Mouse (Mus musculus): Measurements from ENCODE around the gene Ubqln2. TPM values are rescaled to one million over a fixed set of nuclear protein-coding genes. Genes with fewer than 3 reads are reported as not detected.

The Ubqln2 gene
- polyA plus RNA-seq (2016; fragmentation: Nextera tagmentation; extraction: Ambion mirVana): 52.6 and 56.4 TPM in 2 replicates

- Histone ChIP-seq H3K4me1 (0 out of 2 replicates have a peak, but pooled peaks cover 1% of the 10 kb centered on the region), H3K4me2 (replicated peaks) (peak within 1 kb of the TSS; percentile 65), H3K27ac (peak within 1 kb of the TSS; percentile 95), H3K9me3 (replicated peaks) (no peaks in the 10 kb centered on the region), H3K4me3 (peak within 1 kb of the TSS; percentile 61), H3K27me3 (no peaks in the 10 kb centered on the region), H3K36me3 (no peaks in the 10 kb centered on the region), H3K9ac (peak within 1 kb of the TSS; percentile 79)
- peak; percentile 92 for ATAC-seq (ENCODE audit: low FRiP score)
- WGBS: 22% methylated on average over 69 of the region's 76 CpGs
Measured at GRCm38 (mm10) chrX:153497688-153498516, at the start of gene Ubqln2. Ubqln2 (plus strand) TSS chrX:153498227.

GRCm38 (mm10) chrX:153451946-153452345 lies 46.1 kb upstream of the Ubqln2 start:
- no peaks in the 10 kb centered on the region for H3K36me3 ChIP-seq
- no peak for ATAC-seq (ENCODE audit: low FRiP score)
- WGBS: 63% methylated on average over 5 of the region's 5 CpGs
- no peaks in the 10 kb centered on the region for H3K4me1 ChIP-seq
- no peaks in the 10 kb centered on the region for H3K9me3 ChIP-seq (replicated peaks)
- H3K4me2 ChIP-seq (replicated peaks): no peak overlapping the region
- no peak overlapping the region for H3K4me3 ChIP-seq
- no peak overlapping the region for H3K9ac ChIP-seq
- H3K27ac ChIP-seq: no peak overlapping the region
- no peaks in the 10 kb centered on the region for H3K27me3 ChIP-seq

- WGBS: 38% methylated on average over 8 of the region's 8 CpGs
- Histone ChIP-seq H3K27ac (peak overlapping the region; percentile 52), H3K36me3 (no peaks in the 10 kb centered on the region), H3K4me3 (no peak overlapping the region), H3K4me1 (no peaks in the 10 kb centered on the region), H3K9me3 (replicated peaks) (no peaks in the 10 kb centered on the region), H3K9ac (no peak overlapping the region), H3K27me3 (no peaks in the 10 kb centered on the region), H3K4me2 (replicated peaks) (no peak overlapping the region; the same call in 1 of the 2 replicates)
- peak; percentile 83 for ATAC-seq (ENCODE audit: low FRiP score)
Measured at GRCm38 (mm10) chrX:153476760-153477248, 21.2 kb upstream of the Ubqln2 start.

DNA sequence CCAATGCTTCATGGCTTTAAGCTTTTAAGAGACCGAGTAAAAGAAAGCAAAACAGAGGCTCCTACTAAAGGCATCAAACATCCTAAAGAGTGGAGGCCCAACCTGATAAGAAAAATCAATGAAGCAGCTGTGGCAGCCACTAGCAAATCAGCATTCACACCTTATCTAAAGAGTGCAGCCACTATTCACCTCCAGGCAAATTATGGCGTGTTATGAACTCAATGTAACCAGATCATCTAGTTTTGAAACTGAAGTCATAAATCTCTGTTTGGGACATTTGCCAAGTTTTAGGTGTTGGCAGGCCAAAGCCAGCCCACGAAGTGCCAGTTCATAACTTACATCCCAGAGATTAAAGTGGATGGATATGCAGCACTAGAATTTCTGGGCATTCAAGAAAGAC lies 5.7 kb upstream of the Ubqln2 start:
- H3K27me3 ChIP-seq: no peaks in the 10 kb centered on the region
- no peaks in the 10 kb centered on the region for H3K36me3 ChIP-seq
- WGBS: 63% methylated on average over 3 of the region's 3 CpGs
- no peaks in the 10 kb centered on the region for H3K9me3 ChIP-seq (replicated peaks)
- ATAC-seq (ENCODE audit: low FRiP score): no peak
- no peak overlapping the region for H3K27ac ChIP-seq
- no peak overlapping the region for H3K4me3 ChIP-seq
- H3K9ac ChIP-seq: no peak overlapping the region
- H3K4me1 ChIP-seq: no peaks in the 10 kb centered on the region
- no peak overlapping the region for H3K4me2 ChIP-seq (replicated peaks)

DNA sequence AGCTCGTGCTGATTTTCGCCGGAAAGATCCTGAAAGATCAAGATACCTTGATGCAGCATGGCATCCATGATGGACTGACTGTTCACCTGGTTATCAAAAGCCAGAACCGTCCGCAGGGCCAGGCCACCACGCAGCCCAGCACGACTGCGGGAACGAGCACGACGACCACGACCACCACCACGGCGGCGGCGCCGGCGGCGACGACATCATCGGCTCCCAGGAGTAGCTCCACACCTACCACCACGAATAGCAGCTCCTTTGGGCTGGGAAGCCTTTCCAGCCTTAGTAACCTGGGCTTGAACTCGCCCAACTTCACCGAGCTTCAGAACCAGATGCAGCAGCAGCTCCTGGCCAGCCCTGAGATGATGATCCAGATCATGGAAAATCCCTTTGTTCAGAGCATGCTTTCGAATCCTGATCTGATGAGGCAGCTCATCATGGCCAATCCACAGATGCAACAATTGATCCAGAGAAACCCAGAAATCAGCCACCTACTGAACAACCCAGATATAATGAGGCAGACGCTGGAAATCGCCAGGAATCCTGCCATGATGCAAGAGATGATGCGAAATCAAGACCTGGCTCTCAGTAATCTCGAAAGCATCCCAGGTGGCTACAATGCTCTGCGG lies 752 bp downstream of the Ubqln2 start:
- Histone ChIP-seq H3K4me1 (0 out of 2 replicates have a peak, but pooled peaks cover 4% of the 10 kb centered on the region), H3K36me3 (no peaks in the 10 kb centered on the region), H3K4me3 (peak overlapping the region; percentile 61), H3K27ac (peak overlapping the region; percentile 95), H3K27me3 (no peaks in the 10 kb centered on the region), H3K9me3 (replicated peaks) (no peaks in the 10 kb centered on the region), H3K9ac (peak overlapping the region; percentile 79), H3K4me2 (replicated peaks) (peak overlapping the region; percentile 65)
- WGBS: 24% methylated on average over 27 of the region's 30 CpGs
- peak; percentile 12 for ATAC-seq (ENCODE audit: low FRiP score)

GRCm38 (mm10) chrX:153499294-153500046 lies 1.4 kb downstream of the Ubqln2 start:
- ATAC-seq (ENCODE audit: low FRiP score): no peak
- no peaks in the 10 kb centered on the region for H3K9me3 ChIP-seq (replicated peaks)

GRCm38 (mm10) chrX:153500047-153500345 lies 2.0 kb downstream of the Ubqln2 start:
- Histone ChIP-seq H3K27ac (peak overlapping the region; percentile 95), H3K9me3 (replicated peaks) (no peaks in the 10 kb centered on the region), H3K4me1 (0 out of 2 replicates have a peak, but pooled peaks cover 4% of the 10 kb centered on the region), H3K4me2 (replicated peaks) (peak overlapping the region; percentile 65), H3K36me3 (no peaks in the 10 kb centered on the region), H3K27me3 (no peaks in the 10 kb centered on the region), H3K9ac (peak overlapping the region; percentile 79), H3K4me3 (peak overlapping the region; percentile 61)
- 27% methylated on average over 12 of the region's 12 CpGs for WGBS
- no peak for ATAC-seq (ENCODE audit: low FRiP score)

More at GRCm38 (mm10) chrX:153499294-153500046, 1.4 kb downstream of the Ubqln2 start:
- WGBS: 25% methylated on average over 32 of the region's 32 CpGs
- Histone ChIP-seq H3K4me2 (replicated peaks) (peak overlapping the region; percentile 65), H3K4me3 (peak overlapping the region; percentile 61), H3K36me3 (no peaks in the 10 kb centered on the region), H3K27ac (peak overlapping the region; percentile 95), H3K27me3 (no peaks in the 10 kb centered on the region), H3K9ac (peak overlapping the region; percentile 79), H3K4me1 (0 out of 2 replicates have a peak, but pooled peaks cover 4% of the 10 kb centered on the region)

DNA sequence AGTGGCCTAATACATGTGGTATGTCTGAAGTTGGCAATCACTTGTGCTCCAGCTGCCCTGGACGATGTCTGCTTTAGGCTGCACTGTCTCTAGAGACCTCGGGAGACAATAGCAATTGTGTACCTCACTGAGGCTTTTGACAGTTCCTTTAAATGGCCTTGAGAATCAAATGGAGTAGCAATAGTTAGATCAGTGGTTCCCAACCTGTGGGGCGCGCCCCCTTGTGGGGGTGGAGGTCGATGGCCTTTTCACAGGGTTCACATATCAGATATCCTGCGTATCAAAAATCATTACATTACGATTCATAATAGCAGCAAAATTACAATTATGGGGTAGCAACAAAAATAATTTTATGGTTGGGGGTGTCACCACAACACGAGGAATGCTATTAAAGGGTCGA lies 7.9 kb downstream of the Ubqln2 start:
- H3K36me3 ChIP-seq: no peaks in the 10 kb centered on the region
- ATAC-seq (ENCODE audit: low FRiP score): no peak
- no peak overlapping the region for H3K9ac ChIP-seq
- H3K9me3 ChIP-seq (replicated peaks): no peaks in the 10 kb centered on the region
- no peaks in the 10 kb centered on the region for H3K27me3 ChIP-seq
- H3K27ac ChIP-seq: no peak overlapping the region
- H3K4me3 ChIP-seq: no peak overlapping the region
- WGBS: 44% methylated on average over 9 of the region's 9 CpGs
- no peak overlapping the region for H3K4me2 ChIP-seq (replicated peaks)
- 0 out of 2 replicates have a peak, but pooled peaks cover 4% of the 10 kb centered on the region for H3K4me1 ChIP-seq

DNA sequence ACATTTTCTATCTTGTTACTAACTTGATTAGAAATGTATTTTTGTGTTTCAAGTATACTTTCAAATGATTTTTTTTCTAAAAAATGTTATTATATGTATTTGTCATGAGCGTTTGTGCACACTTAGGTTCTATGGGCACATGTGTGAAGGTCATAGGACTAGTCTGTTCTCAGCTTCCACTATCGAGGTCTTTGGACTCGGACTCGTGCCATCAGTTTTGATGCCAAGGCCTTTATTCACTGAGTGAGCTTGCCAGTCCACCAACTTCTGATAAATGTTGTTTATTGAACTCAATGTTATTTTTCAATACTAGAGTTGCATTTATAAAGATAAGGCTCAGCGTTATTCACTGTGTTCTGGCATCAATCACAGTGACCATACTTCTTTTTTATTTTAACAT lies 17.5 kb downstream of the Ubqln2 start:
- no peaks in the 10 kb centered on the region for H3K27me3 ChIP-seq
- H3K4me3 ChIP-seq: no peak overlapping the region
- no peaks in the 10 kb centered on the region for H3K36me3 ChIP-seq
- H3K4me2 ChIP-seq (replicated peaks): no peak overlapping the region
- no peaks in the 10 kb centered on the region for H3K9me3 ChIP-seq (replicated peaks)
- no peak for ATAC-seq (ENCODE audit: low FRiP score)
- no peaks in the 10 kb centered on the region for H3K4me1 ChIP-seq
- H3K9ac ChIP-seq: no peak overlapping the region
- H3K27ac ChIP-seq: no peak overlapping the region
- 89% methylated on average over 5 of the region's 5 CpGs for WGBS

- ATAC-seq (ENCODE audit: low FRiP score): no peak
- H3K4me3 ChIP-seq: no peak overlapping the region
- H3K4me1 ChIP-seq: no peaks in the 10 kb centered on the region
- WGBS: 38% methylated on average over 2 of the region's 2 CpGs
- no peak overlapping the region for H3K9ac ChIP-seq
- no peaks in the 10 kb centered on the region for H3K27me3 ChIP-seq
- H3K9me3 ChIP-seq (replicated peaks): no peaks in the 10 kb centered on the region
- H3K4me2 ChIP-seq (replicated peaks): no peak overlapping the region
- no peak overlapping the region for H3K27ac ChIP-seq
- no peaks in the 10 kb centered on the region for H3K36me3 ChIP-seq
Measured at GRCm38 (mm10) chrX:153528399-153528798, 30.4 kb downstream of the Ubqln2 start.
